In genomic region chr11:85545602-85546001, GRCm38 (mm10) we compare ENCODE assay signal across 17 mouse cellular contexts.
"Had no signal": no experiment of that assay in that cellular context is flagged by ENCODE, and none has a peak within 500 bp of the region (broad histone marks: within the 10 kb centered on the region; RNA-seq: fewer than 3 reads in every experiment).

No protein-coding gene starts in this region.

- H3K9ac ChIP-seq: lung, embryonic 15.5 days; midbrain, embryonic 13.5 days; midbrain, embryonic 15.5 days; neural tube, embryonic 12.5 days; stomach, embryonic 15.5 days had no signal

- H3K9me3 ChIP-seq: lung, embryonic 15.5 days; megakaryocyte, embryonic 14.5 days; midbrain, embryonic 13.5 days; midbrain, embryonic 15.5 days; neural tube, embryonic 12.5 days; stomach, embryonic 15.5 days had no signal

- H3K4me1 ChIP-seq: midbrain, embryonic 13.5 days; midbrain, embryonic 15.5 days; neural tube, embryonic 12.5 days; stomach, embryonic 15.5 days had no signal

- ATAC-seq: lung, postnatal 0 days; midbrain, embryonic 13.5 days; midbrain, embryonic 15.5 days had no signal

- H3K36me3 ChIP-seq: lung, embryonic 15.5 days; midbrain, embryonic 13.5 days; midbrain, embryonic 15.5 days; neural tube, embryonic 12.5 days; stomach, embryonic 15.5 days had no signal

- H3K27me3 ChIP-seq: lung, embryonic 15.5 days; midbrain, embryonic 13.5 days; midbrain, embryonic 15.5 days; neural tube, embryonic 12.5 days; stomach, embryonic 15.5 days had no signal

- H3K4me3 ChIP-seq: lung, embryonic 15.5 days; megakaryocyte, embryonic 14.5 days; midbrain, embryonic 13.5 days; midbrain, embryonic 15.5 days; neural tube, embryonic 12.5 days; stomach, embryonic 15.5 days had no signal

- H3K27ac ChIP-seq: lung, embryonic 15.5 days; macrophage; midbrain, embryonic 13.5 days; midbrain, embryonic 15.5 days; neural tube, embryonic 12.5 days; stomach, embryonic 15.5 days; stomach, postnatal 0 days had no signal

- H3K4me2 ChIP-seq: lung, embryonic 15.5 days; midbrain, embryonic 11.5 days; midbrain, embryonic 13.5 days; midbrain, embryonic 15.5 days; neural tube, embryonic 12.5 days; stomach, embryonic 15.5 days had no signal

- DNase-seq: lung, adult 2 months; lung, postnatal 14 days; lung, postnatal 36 days; right cerebral cortex, postnatal 14 days; thymus, adult 2 months; thymus, postnatal 25 days; thymus, postnatal 4 days had no signal
